Mouse (Mus musculus) ES-E14 (cell line): ENCODE measurements at regions not wholly inside any gene's neighbourhood (a gene's known extent, or its start where the extent isn't known, plus 50 kb on each side); places are given as distances from the start of the nearest gene placed in this dataset.

Experiments
- HCFC1 ChIP-seq: IDR thresholded peaks from 2 replicates; pipeline ENCODE4 v1.6.1; 2012; ENCODE audit warnings: low read length, inconsistent platforms, borderline replicate concordance; ENCODE audit not compliant: insufficient read depth
- MAFK ChIP-seq: IDR thresholded peaks from 2 replicates; pipeline ENCODE4 v1.6.1; 2014; ENCODE audit warnings: mild to moderate bottlenecking, low read depth, low read length, inconsistent platforms; ENCODE audit not compliant: insufficient read depth
- ZC3H11A ChIP-seq: IDR thresholded peaks from 2 replicates; pipeline ENCODE4 v1.6.1; 2012; ENCODE audit warnings: low read depth, mild to moderate bottlenecking, inconsistent platforms, low read length, borderline replicate concordance
- ZNF384 ChIP-seq: IDR thresholded peaks from 2 replicates; pipeline ENCODE4 v1.6.1; 2012; ENCODE audit warnings: low read depth, low read length, inconsistent platforms

DNA sequence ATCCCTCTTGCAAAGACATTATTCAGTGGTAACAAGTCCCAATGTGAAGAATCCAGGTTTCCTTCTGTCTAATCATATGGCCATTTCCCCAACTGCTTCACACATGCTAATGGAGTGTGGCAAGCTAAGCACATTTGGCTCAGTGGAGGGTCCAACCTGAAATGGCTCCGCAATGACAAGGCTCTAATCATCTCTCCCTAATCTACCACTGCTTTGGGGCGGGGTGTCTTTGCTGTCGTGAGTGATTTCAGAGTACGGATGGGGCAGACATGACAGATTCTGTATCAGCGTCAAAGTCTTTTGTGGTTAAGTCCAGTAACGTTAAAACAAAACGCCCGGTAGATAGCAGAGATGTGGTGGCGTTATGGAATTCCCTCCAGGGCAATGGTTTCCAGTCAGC, 52.2 kb upstream of the Lmo4 start:
- TF ChIP-seq HCFC1 (no peak), ZNF384 (no peak), MAFK (no peak), ZC3H11A (no peak)
